Mouse (Mus musculus) liver, postnatal 0 days (tissue): ENCODE results near the gene Atp6v1g2. TPM values are rescaled to one million over a fixed set of nuclear protein-coding genes. Genes with fewer than 3 reads are reported as not detected.
A peak's percentile ranks its signal among the peaks of the same experiment; 100 is the strongest.

Source experiments
- ATAC-seq: fragments of 200-750 bp; cut with Nextera tagmentation; 2 replicates; pipeline ENCODE4 v1.8.0; 2017; ENCODE audit warnings: mild to moderate bottlenecking, moderate library complexity
- DNase-seq: peaks from one replicate; pipeline ENCODE4 v3.0.0-alpha.2; 2016
- H3K27ac ChIP-seq: fragments of 300-500 bp; sonication (generic); 2 replicates; pipeline ENCODE4 v1.5.1; 2014; ENCODE audit warnings: antibody characterized with exemption, moderate library complexity, mild to moderate bottlenecking, low read depth
- H3K27me3 ChIP-seq: fragments of 300-500 bp; sonication (generic); 2 replicates; pipeline ENCODE4 v1.6.1; 2014; ENCODE audit warnings: low read length, control low read depth, mixed read lengths; ENCODE audit not compliant: insufficient read depth
- H3K36me3 ChIP-seq: fragments of 300-500 bp; sonication (generic); replicated peaks from 2 replicates; pipeline ENCODE4 v1.6.1; 2014; ENCODE audit warnings: mild to moderate bottlenecking, control low read depth, low read length, moderate library complexity, mixed read lengths; ENCODE audit not compliant: insufficient read depth
- H3K4me1 ChIP-seq: fragments of 300-500 bp; sonication (generic); 2 replicates; pipeline ENCODE4 v1.6.1; 2014; ENCODE audit warnings: antibody characterized with exemption, mild to moderate bottlenecking, control low read depth; ENCODE audit not compliant: insufficient read depth
- H3K4me2 ChIP-seq: fragments of 300-500 bp; sonication (generic); 2 replicates; pipeline ENCODE4 v1.6.1; 2014; ENCODE audit warnings: low read depth, mild to moderate bottlenecking, low read length, moderate library complexity, mixed read lengths
- H3K4me3 ChIP-seq: fragments of 300-500 bp; sonication (generic); 2 replicates; pipeline ENCODE4 v1.5.1; 2014; ENCODE audit warnings: low read depth, low read length
- H3K9ac ChIP-seq: fragments of 300-500 bp; sonication (generic); replicated peaks from 2 replicates; pipeline ENCODE4 v1.6.1; 2014; ENCODE audit warnings: mild to moderate bottlenecking, moderate library complexity
- H3K9me3 ChIP-seq: fragments of 300-500 bp; sonication (generic); 2 replicates; pipeline ENCODE4 v1.6.1; 2016; ENCODE audit warnings: mild to moderate bottlenecking, control low read depth, low read length, mixed read lengths
- CTCF ChIP-seq: sonication (generic); IDR thresholded peaks from 2 replicates; pipeline ENCODE4 v1.5.1; 2016; ENCODE audit warnings: antibody characterized with exemption, low read depth
- EP300 ChIP-seq: IDR thresholded peaks from 2 replicates; pipeline ENCODE4 v1.6.1; 2016; ENCODE audit warnings: antibody characterized with exemption, low read depth, mild to moderate bottlenecking
- WGBS: fragments of 180-500 bp; shearing (Covaris S2); extraction: QIAGEN DNeasy Blood & Tissue Kit; methylation state at CpG from one replicate; pipeline ENCODE4 v1.1.7; 2014; ENCODE audit not compliant: insufficient replicate concordance; 5-methylcytosine and 5-hydroxymethylcytosine counted together
- polyA plus RNA-seq: library from polyadenylated mRNA; unstranded; fragments of >200 nt; fragmentation: Nextera tagmentation; extraction: Ambion mirVana; gene quantifications from 2 replicates; pipeline ENCODE4 v1.2.1, GENCODE M21; 2015

Atp6v1g2 gene
- polyA plus RNA-seq = 0.98 and 1.3 TPM in 2 replicates

DNA sequence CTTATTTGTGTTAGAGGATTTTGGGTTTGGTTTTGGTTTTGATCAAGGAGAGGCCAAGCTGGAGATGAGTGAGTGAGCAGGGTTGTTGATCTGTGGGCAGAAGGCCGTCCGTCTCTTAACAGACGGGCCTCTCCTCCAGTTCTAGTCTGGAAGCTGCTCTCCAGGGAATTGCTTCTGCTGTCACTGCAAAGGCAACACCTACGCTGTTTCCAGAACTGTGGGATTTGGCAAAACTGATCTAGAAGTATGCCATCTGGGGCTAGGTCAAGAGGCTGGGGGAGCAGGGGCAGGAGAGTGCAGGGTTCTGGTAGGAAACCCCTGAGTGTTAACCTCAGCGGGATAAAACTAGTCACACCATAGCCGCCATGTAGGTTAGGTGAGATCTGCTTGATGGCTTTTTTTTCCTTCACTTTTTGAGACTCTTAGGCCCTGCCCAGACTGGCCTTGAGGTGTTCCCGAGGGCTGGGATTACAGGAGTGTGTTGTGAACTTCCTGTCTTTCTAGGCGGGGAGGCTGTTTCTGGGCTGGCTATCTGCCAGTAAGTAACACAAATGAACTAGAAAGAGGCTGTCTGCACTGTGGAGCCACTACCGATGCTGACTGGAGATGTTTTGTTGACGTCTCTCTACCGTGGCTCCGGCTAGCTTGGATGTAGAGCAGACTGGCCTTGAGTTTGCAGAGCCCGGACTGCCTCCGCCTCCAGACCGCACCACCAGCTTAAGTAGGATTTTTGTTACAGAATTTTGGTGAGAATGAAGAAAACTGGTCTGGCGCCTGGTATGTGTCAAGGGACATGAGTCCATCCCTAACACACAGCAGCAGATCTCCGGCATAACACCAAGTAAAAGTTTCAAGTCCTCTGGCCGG lies at the start of gene Atp6v1g2:
Gene Atp6v1g2 (plus strand): TSS at position 547 of the 867 bp plus-strand sequence.
- H3K4me1 ChIP-seq = peaks cover 32% of the 10 kb centered on the region
- ATAC-seq = no peak
- no peak for DNase-seq

GRCm38 (mm10) chr17:35185639-35186611 lies 47.5 kb upstream of the Atp6v1g2 start:
- ATAC-seq = peak; percentile 44; the same call in 1 of the 2 replicates
- WGBS = 2% methylated on average over 18 of the region's 18 CpGs

More for the DNA sequence above, at the start of gene Atp6v1g2:
- no peaks in the 10 kb centered on the region for H3K27me3 ChIP-seq
- peak within 1 kb of the TSS; percentile 73 for H3K4me2 ChIP-seq
- peaks cover 26% of the 10 kb centered on the region for H3K36me3 ChIP-seq
- no peak for TF ChIP-seq CTCF
- no peak for TF ChIP-seq EP300
- peak within 1 kb of the TSS; percentile 91 for H3K27ac ChIP-seq
- 60% methylated on average over 18 of the region's 18 CpGs for WGBS
- peak within 1 kb of the TSS; percentile 87 for H3K9ac ChIP-seq
- H3K4me3 ChIP-seq = peak within 1 kb of the TSS; percentile 74
- H3K9me3 ChIP-seq = no peaks in the 10 kb centered on the region

GRCm38 (mm10) chr17:35186681-35187080 lies 46.8 kb upstream of the Atp6v1g2 start:
- Histone ChIP-seq H3K36me3 (no peaks in the 10 kb centered on the region), H3K4me3 (peak overlapping the region; percentile 52), H3K4me2 (peak overlapping the region; percentile 75), H3K27me3 (no peaks in the 10 kb centered on the region), H3K27ac (peak overlapping the region; percentile 80), H3K9me3 (no peaks in the 10 kb centered on the region), H3K9ac (peak overlapping the region; percentile 2; the same call in 1 of the 2 replicates), H3K4me1 (peaks cover 12% of the 10 kb centered on the region)
- ATAC-seq (peak; percentile 23; the same call in 1 of the 2 replicates), DNase-seq (no peak)
- 1% methylated on average over 4 of the region's 4 CpGs for WGBS
- no peak for TF ChIP-seq EP300
- TF ChIP-seq CTCF = no peak

More at GRCm38 (mm10) chr17:35185639-35186611, 47.5 kb upstream of the Atp6v1g2 start:
- H3K9me3 ChIP-seq = no peaks in the 10 kb centered on the region
- H3K27me3 ChIP-seq = no peaks in the 10 kb centered on the region
- H3K36me3 ChIP-seq = no peaks in the 10 kb centered on the region
- H3K4me1 ChIP-seq = peaks cover 8% of the 10 kb centered on the region
- TF ChIP-seq EP300 (no peak), CTCF (no peak)
- H3K4me2 ChIP-seq = peak overlapping the region; percentile 75
- H3K27ac ChIP-seq = peak overlapping the region; percentile 80
- peak overlapping the region; percentile 36 for H3K9ac ChIP-seq
- H3K4me3 ChIP-seq = peak overlapping the region; percentile 52
- DNase-seq = peak; percentile 86

DNA sequence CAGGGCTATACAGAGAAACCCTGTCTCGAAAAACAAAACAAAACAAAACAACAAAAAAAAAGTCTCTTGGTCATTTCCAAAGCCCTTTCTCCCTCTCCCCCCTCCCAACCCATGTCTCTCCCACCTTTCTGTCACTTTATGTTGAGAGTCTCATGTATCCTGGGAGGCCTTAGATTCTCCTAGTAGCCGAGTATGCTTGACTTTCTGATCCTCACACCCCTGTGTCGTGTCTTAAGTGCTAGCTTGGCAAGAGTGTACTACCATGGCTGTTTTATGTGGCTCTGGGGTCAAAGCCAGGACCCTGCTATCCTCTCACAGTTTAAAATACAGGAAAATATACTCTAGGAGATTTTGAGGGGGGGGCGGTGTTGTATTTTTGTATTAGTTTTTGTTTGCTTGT lies 46.1 kb upstream of the Atp6v1g2 start:
- peak overlapping the region; percentile 52; the same call in 1 of the 2 replicates for H3K4me3 ChIP-seq
- no peak for DNase-seq
- WGBS = 58% methylated on average over 4 of the region's 4 CpGs

GRCm38 (mm10) chr17:35187959-35188610 lies 45.4 kb upstream of the Atp6v1g2 start, which contains the start of gene Lst1:
Gene Lst1 (minus strand): TSS chr17:35188439.
- H3K27me3 ChIP-seq = no peaks in the 10 kb centered on the region
- DNase-seq (no peak), ATAC-seq (peak; percentile 35; the same call in 1 of the 2 replicates)
- peak within 1 kb of the TSS; percentile 52; the same call in 1 of the 2 replicates for H3K4me3 ChIP-seq
- no peak for TF ChIP-seq CTCF
- TF ChIP-seq EP300 = no peak
- H3K4me2 ChIP-seq = peak within 1 kb of the TSS; percentile 75
- H3K9me3 ChIP-seq = no peaks in the 10 kb centered on the region
- 41% methylated on average over 7 of the region's 7 CpGs for WGBS
- peak within 1 kb of the TSS; percentile 91 for H3K27ac ChIP-seq
- H3K36me3 ChIP-seq = no peaks in the 10 kb centered on the region
- peaks cover 16% of the 10 kb centered on the region for H3K4me1 ChIP-seq
- no peak within 1 kb of the TSS for H3K9ac ChIP-seq

More for the DNA sequence above, 46.1 kb upstream of the Atp6v1g2 start:
- TF ChIP-seq EP300 (no peak), CTCF (no peak)
- Histone ChIP-seq H3K9ac (no peak overlapping the region), H3K4me1 (peaks cover 14% of the 10 kb centered on the region), H3K27me3 (no peaks in the 10 kb centered on the region), H3K4me2 (peak overlapping the region; percentile 75; the same call in 1 of the 2 replicates), H3K27ac (peak overlapping the region; percentile 91), H3K36me3 (no peaks in the 10 kb centered on the region), H3K9me3 (no peaks in the 10 kb centered on the region)
- no peak for ATAC-seq
